Mouse (Mus musculus) liver, embryonic 14.5 days (tissue): ENCODE results near the gene B130006D01Rik. TPM values are rescaled to one million over a fixed set of nuclear protein-coding genes. Genes with fewer than 3 reads are reported as not detected.
"Not testable (repeated sequence)": the region's sequence is repeated elsewhere in the genome, so short reads cannot be mapped to it uniquely, and the experiment has no call there.

ENCODE experiments used
- ATAC-seq: fragments of 200-750 bp; cut with Nextera tagmentation; 2 replicates; pipeline ENCODE4 v1.8.0; 2017; ENCODE audit warnings: moderate number of reproducible peaks, mild to moderate bottlenecking, moderate library complexity; ENCODE audit not compliant: insufficient read depth
- DNase-seq, 3 experiments: peaks; one replicate each; pipeline ENCODE4 v3.0.0-alpha.2; 2012 to 2013; ENCODE audit warnings: low read depth in 3 of 3, low spot score in 3 of 3
- H3K27ac ChIP-seq: fragments of 300-500 bp; sonication (generic); 2 replicates; pipeline ENCODE4 v1.5.1; 2014; ENCODE audit warnings: moderate library complexity, mild to moderate bottlenecking, control low read depth, inconsistent platforms
- H3K27me3 ChIP-seq: fragments of 300-500 bp; sonication (generic); 2 replicates; pipeline ENCODE4 v1.6.1; 2014; ENCODE audit warnings: mild to moderate bottlenecking, low read length, moderate library complexity; ENCODE audit not compliant: control insufficient read depth, insufficient read depth
- H3K36me3 ChIP-seq: fragments of 300-500 bp; sonication (generic); replicated peaks from 2 replicates; pipeline ENCODE4 v1.6.1; 2014; ENCODE audit warnings: low read depth; ENCODE audit not compliant: control insufficient read depth, insufficient read depth
- H3K4me1 ChIP-seq, 2 experiments: fragments of 200-500 bp in 1 of 2; fragments of 300-500 bp in 1 of 2; sonication (generic) in 1 of 2; replicated peaks; 2 replicates each; pipeline ENCODE4 v1.6.1; 2012 to 2014; ENCODE audit warnings: antibody characterized with exemption in 1 of 2, inconsistent platforms in 1 of 2, low read length in 1 of 2; ENCODE audit not compliant: control insufficient read depth in 2 of 2, insufficient read depth in 2 of 2
- H3K4me2 ChIP-seq: fragments of 300-500 bp; sonication (generic); 2 replicates; pipeline ENCODE4 v1.6.1; 2014; ENCODE audit warnings: low read depth, mild to moderate bottlenecking, control low read depth, moderate library complexity
- H3K4me3 ChIP-seq, 2 experiments: fragments of 200-500 bp in 1 of 2; fragments of 300-500 bp in 1 of 2; sonication (generic) in 1 of 2; 2 replicates each; pipeline ENCODE4 v1.5.1; 2012 to 2014; ENCODE audit warnings: low read depth in 2 of 2, low read length in 2 of 2, mild to moderate bottlenecking in 2 of 2, control low read depth in 1 of 2, inconsistent platforms in 1 of 2, moderate library complexity in 1 of 2; ENCODE audit not compliant: insufficient read depth in 1 of 2
- H3K9ac ChIP-seq: fragments of 300-500 bp; sonication (generic); replicated peaks from 2 replicates; pipeline ENCODE4 v1.6.1; 2014; ENCODE audit warnings: mild to moderate bottlenecking, control low read depth, moderate library complexity
- H3K9me3 ChIP-seq: fragments of 300-500 bp; sonication (generic); 2 replicates; pipeline ENCODE4 v1.6.1; 2016; ENCODE audit warnings: low read length, mixed read lengths; ENCODE audit not compliant: control insufficient read depth
- CTCF ChIP-seq: IDR thresholded peaks from 2 replicates; pipeline ENCODE4 v1.5.1; 2016; ENCODE audit warnings: antibody characterized with exemption, low read depth, control low read depth
- EP300 ChIP-seq: IDR thresholded peaks from 2 replicates; pipeline ENCODE4 v1.6.1; 2016; ENCODE audit warnings: antibody characterized with exemption, low read depth
- WGBS: fragments of 180-500 bp; shearing (Covaris S2); extraction: QIAGEN DNeasy Blood & Tissue Kit; methylation state at CpG from one replicate; pipeline ENCODE4 v1.1.7; 2014; ENCODE audit not compliant: insufficient replicate concordance; 5-methylcytosine and 5-hydroxymethylcytosine counted together
- polyA plus RNA-seq, 2 experiments: library from polyadenylated mRNA; depleted of rRNA in 1 of 2; stranded (reverse) in 1 of 2; unstranded in 1 of 2; fragments of >200 nt; fragmentation: Nextera tagmentation in 1 of 2; extraction: Ambion mirVana in 1 of 2; gene quantifications; 2 replicates each; pipeline versions ENCODE4 v1.2.1 to v1.2.3; 2012 to 2014

The B130006D01Rik gene
- polyA plus RNA-seq, 2 experiments: 0.09 to 0.27 TPM

- Histone ChIP-seq H3K27me3 (no peaks in the 10 kb centered on the region), H3K9ac (no peak overlapping the region), H3K9me3 (no peaks in the 10 kb centered on the region), H3K4me1 (peaks cover 0 to 4% of the 10 kb centered on the region in 2 experiments; a peak in 1 of 4 replicates), H3K36me3 (peaks cover 10% of the 10 kb centered on the region), H3K4me3 (no peak overlapping the region), H3K4me2 (no peak overlapping the region), H3K27ac (no peak overlapping the region)
- WGBS: 13% methylated on average over 1 of the region's 1 CpGs
- DNase-seq: peak; percentile 55 to 57 (median 56)
- TF ChIP-seq CTCF (peak; percentile 94), EP300 (no peak)
- ATAC-seq: no peak
Observed at GRCm38 (mm10) chr11:95750995-95751394, 27.6 kb downstream of the B130006D01Rik start.

- DNase-seq, H3K27ac ChIP-seq, H3K4me1 ChIP-seq, H3K9ac ChIP-seq, H3K4me2 ChIP-seq, H3K27me3 ChIP-seq, H3K4me3 ChIP-seq, H3K36me3 ChIP-seq, H3K9me3 ChIP-seq, ATAC-seq: not testable (repeated sequence)
- TF ChIP-seq CTCF: peak; percentile 44
- 78% methylated on average over 4 of the region's 4 CpGs for WGBS
Observed at GRCm38 (mm10) chr11:95755137-95755536, 31.8 kb downstream of the B130006D01Rik start.

- Histone ChIP-seq H3K9me3 (no peaks in the 10 kb centered on the region), H3K4me1 (no peaks in the 10 kb centered on the region), H3K4me3 (no peak overlapping the region), H3K27me3 (no peaks in the 10 kb centered on the region), H3K36me3 (peaks cover 1% of the 10 kb centered on the region), H3K9ac (no peak overlapping the region), H3K27ac (no peak overlapping the region), H3K4me2 (no peak overlapping the region)
- no peak for DNase-seq
- no peak for TF ChIP-seq EP300
- TF ChIP-seq CTCF: no peak
- ATAC-seq: no peak
- 83% methylated on average over 5 of the region's 5 CpGs for WGBS
Observed at GRCm38 (mm10) chr11:95760521-95760920, 37.1 kb downstream of the B130006D01Rik start.

GRCm38 (mm10) chr11:95762996-95763395 is 39.6 kb downstream of the B130006D01Rik start:
- Histone ChIP-seq H3K27ac (no peak overlapping the region), H3K27me3 (no peaks in the 10 kb centered on the region), H3K4me2 (no peak overlapping the region), H3K4me1 (no peaks in the 10 kb centered on the region), H3K36me3 (no peaks in the 10 kb centered on the region; the same call in 1 of the 2 replicates), H3K9ac (no peak overlapping the region), H3K4me3 (no peak overlapping the region), H3K9me3 (no peaks in the 10 kb centered on the region)
- no peak for ATAC-seq
- TF ChIP-seq EP300 (no peak), CTCF (no peak)
- DNase-seq: no peak
- WGBS: 81% methylated on average over 4 of the region's 4 CpGs

GRCm38 (mm10) chr11:95764806-95765205 is 41.4 kb downstream of the B130006D01Rik start:
- Histone ChIP-seq H3K4me3 (no peak overlapping the region), H3K4me2 (no peak overlapping the region), H3K9me3 (no peaks in the 10 kb centered on the region), H3K27ac (no peak overlapping the region), H3K4me1 (no peaks in the 10 kb centered on the region), H3K9ac (no peak overlapping the region), H3K27me3 (no peaks in the 10 kb centered on the region), H3K36me3 (peaks cover 2% of the 10 kb centered on the region; the same call in 1 of the 2 replicates)
- ATAC-seq (no peak), DNase-seq (no peak)
- WGBS: 84% methylated on average over 8 of the region's 8 CpGs
- TF ChIP-seq CTCF (no peak), EP300 (no peak)
